Mouse (Mus musculus): ENCODE results near the gene Pramef6. TPM values are rescaled to one million over a fixed set of nuclear protein-coding genes. Genes with fewer than 3 reads are reported as not detected.

The Pramef6 gene
- not detected for polyA plus RNA-seq (2017; shearing (Covaris generic))

GRCm38 (mm10) chr4:143900280-143900679, at the start of gene Pramef6:
Pramef6 (minus strand) TSS chr4:143900380.

GRCm38 (mm10) chr4:143846197-143846596, 54.0 kb downstream of the Pramef6 start, which contains the start of gene Gm13103:
Gm13103 (plus strand) TSS chr4:143846497.

Other genes starting within 250 kb of the Pramef6 start
- gene Gm13088, start 243.1 kb downstream of the Pramef6 start, polyA plus RNA-seq (2017; shearing (Covaris generic)): not detected
- gene Gm13089, start 197.7 kb downstream of the Pramef6 start, polyA plus RNA-seq (2017; shearing (Covaris generic)): not detected
- gene Gm13078, start 180.9 kb downstream of the Pramef6 start, polyA plus RNA-seq (2017; shearing (Covaris generic)): not detected
- gene Gm13023, start 111.0 kb downstream of the Pramef6 start, polyA plus RNA-seq (2017; shearing (Covaris generic)): not detected
- gene Gm13084, start 84.3 kb downstream of the Pramef6 start, polyA plus RNA-seq (2017; shearing (Covaris generic)): not detected
- gene Gm13103, start 53.9 kb downstream of the Pramef6 start, polyA plus RNA-seq (2017; shearing (Covaris generic)): not detected
- not detected for gene Pramef25, start 50.6 kb upstream of the Pramef6 start, polyA plus RNA-seq (2017; shearing (Covaris generic))
- not detected for gene Gm13101, start 66.6 kb upstream of the Pramef6 start, polyA plus RNA-seq (2017; shearing (Covaris generic))
- not detected for gene Pramef17, start 94.0 kb upstream of the Pramef6 start, polyA plus RNA-seq (2017; shearing (Covaris generic))
- gene Pramel4, start 158.7 kb upstream of the Pramef6 start, polyA plus RNA-seq (2017; shearing (Covaris generic)): 0.12 TPM
- gene Gm13102, start 206.1 kb upstream of the Pramef6 start, polyA plus RNA-seq (2017; shearing (Covaris generic)): not detected